Mouse (Mus musculus) hindbrain, embryonic 12.5 days (tissue): ENCODE measurements at regions not wholly inside any gene's neighbourhood (a gene's known extent, or its start where the extent isn't known, plus 50 kb on each side); places are given as distances from the start of the nearest gene placed in this dataset.

Source experiments
- ATAC-seq: fragments of 200-750 bp; cut with Nextera tagmentation; 2 replicates; pipeline ENCODE4 v1.8.0; 2017; ENCODE audit warnings: moderate TSS enrichment; ENCODE audit not compliant: low FRiP score
- H3K27ac ChIP-seq: fragments of 300-500 bp; sonication (generic); 2 replicates; pipeline ENCODE4 v1.5.1; 2016; ENCODE audit warnings: mild to moderate bottlenecking
- H3K27me3 ChIP-seq: fragments of 300-500 bp; sonication (generic); 2 replicates; pipeline ENCODE4 v1.6.1; 2016; ENCODE audit warnings: mild to moderate bottlenecking
- H3K36me3 ChIP-seq: fragments of 300-500 bp; sonication (generic); 2 replicates; pipeline ENCODE4 v1.6.1; 2016; ENCODE audit warnings: mild to moderate bottlenecking
- H3K4me1 ChIP-seq: fragments of 300-500 bp; sonication (generic); 2 replicates; pipeline ENCODE4 v1.6.1; 2016
- H3K4me2 ChIP-seq: fragments of 300-500 bp; sonication (generic); replicated peaks from 2 replicates; pipeline ENCODE4 v1.6.1; 2016; ENCODE audit warnings: mild to moderate bottlenecking
- H3K4me3 ChIP-seq: fragments of 300-500 bp; sonication (generic); 2 replicates; pipeline ENCODE4 v1.5.1; 2016; ENCODE audit warnings: mild to moderate bottlenecking
- H3K9ac ChIP-seq: fragments of 300-500 bp; sonication (generic); 2 replicates; pipeline ENCODE4 v1.6.1; 2016; ENCODE audit warnings: mild to moderate bottlenecking, moderate library complexity
- H3K9me3 ChIP-seq: fragments of 300-500 bp; sonication (generic); replicated peaks from 2 replicates; pipeline ENCODE4 v1.6.1; 2016; ENCODE audit warnings: mild to moderate bottlenecking
- WGBS: fragments of 180-500 bp; shearing (Covaris S2); methylation state at CpG from one replicate; pipeline ENCODE4 v1.1.7; 2016; 5-methylcytosine and 5-hydroxymethylcytosine counted together

DNA sequence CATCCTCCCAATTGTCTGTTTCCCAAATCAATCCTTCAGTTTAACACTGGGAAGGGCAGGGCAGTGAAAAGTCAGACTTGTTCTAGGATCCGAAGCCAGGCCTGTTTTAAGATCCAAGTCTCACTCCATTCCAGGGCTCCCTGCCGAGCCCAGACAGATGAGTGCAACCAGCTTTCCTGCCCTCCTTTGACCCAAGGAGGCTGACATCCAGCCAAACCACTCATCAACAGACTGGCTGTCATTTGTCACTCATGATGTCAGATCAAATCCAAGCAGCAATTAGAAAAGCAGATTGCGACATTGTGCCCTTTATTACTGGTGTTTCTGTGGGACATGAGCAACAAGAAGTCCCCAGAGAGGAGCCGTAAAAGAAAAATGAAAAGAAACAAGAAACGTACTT lies 417.9 kb upstream of the Zfp703 start:
- ATAC-seq: no peak
- H3K36me3 ChIP-seq: no peaks in the 10 kb centered on the region
- H3K4me3 ChIP-seq: no peak overlapping the region
- H3K9me3 ChIP-seq: no peaks in the 10 kb centered on the region
- 57% methylated on average over 5 of the region's 5 CpGs for WGBS
- no peak overlapping the region for H3K4me2 ChIP-seq
- peaks cover 7% of the 10 kb centered on the region; the same call in 1 of the 2 replicates for H3K4me1 ChIP-seq
- no peak overlapping the region for H3K9ac ChIP-seq
- H3K27me3 ChIP-seq: no peaks in the 10 kb centered on the region
- no peak overlapping the region for H3K27ac ChIP-seq

DNA sequence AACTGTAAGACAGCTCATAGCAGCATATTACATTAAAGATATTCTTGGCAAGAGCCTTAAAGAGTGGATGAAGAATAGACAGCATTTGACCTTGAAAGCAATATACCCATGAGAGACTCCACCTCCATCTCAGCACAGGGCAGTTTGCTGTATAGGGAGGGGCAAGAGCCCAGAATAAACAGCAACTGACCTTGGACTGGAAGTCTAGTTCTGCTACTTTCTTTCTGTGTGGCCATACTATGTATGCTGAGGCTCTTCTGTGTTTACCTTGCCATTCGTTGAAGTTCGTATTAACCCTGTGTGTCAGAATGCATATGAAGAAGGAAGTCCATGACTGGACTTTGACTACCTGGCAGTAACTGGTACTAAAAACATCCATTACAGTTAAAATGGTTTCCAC lies 414.0 kb upstream of the Zfp703 start:
- H3K36me3 ChIP-seq: no peaks in the 10 kb centered on the region
- no peak overlapping the region for H3K27ac ChIP-seq
- no peak for ATAC-seq
- H3K4me3 ChIP-seq: no peak overlapping the region
- H3K9me3 ChIP-seq: no peaks in the 10 kb centered on the region
- no peak overlapping the region for H3K4me2 ChIP-seq
- peaks cover 8% of the 10 kb centered on the region; the same call in 1 of the 2 replicates for H3K4me1 ChIP-seq
- no peak overlapping the region for H3K9ac ChIP-seq
- H3K27me3 ChIP-seq: no peaks in the 10 kb centered on the region
- WGBS: 87% methylated on average over 2 of the region's 2 CpGs

DNA sequence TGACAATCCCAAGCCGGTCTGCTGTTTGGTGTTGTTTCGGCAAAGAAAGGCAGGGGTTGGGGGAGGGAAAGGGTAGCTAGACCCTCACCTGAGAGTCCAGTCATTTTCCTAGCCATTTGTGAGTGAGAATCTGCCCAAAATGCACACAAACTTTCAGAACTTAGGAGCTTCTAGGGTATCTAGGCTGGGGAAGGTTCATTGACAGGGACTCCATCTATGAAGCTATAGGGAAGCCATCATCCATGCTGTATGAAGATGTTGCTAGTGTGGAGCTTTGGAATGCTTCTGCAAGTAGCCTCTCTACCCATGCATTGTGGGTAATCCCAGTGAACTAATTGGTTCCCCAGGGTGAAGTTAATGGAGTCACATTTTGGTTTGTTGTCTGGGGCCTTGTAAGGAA lies 412.9 kb upstream of the Zfp703 start:
- Histone ChIP-seq H3K27ac (no peak overlapping the region), H3K4me2 (no peak overlapping the region), H3K9me3 (no peaks in the 10 kb centered on the region), H3K4me1 (peaks cover 10% of the 10 kb centered on the region; the same call in 1 of the 2 replicates), H3K4me3 (no peak overlapping the region), H3K27me3 (no peaks in the 10 kb centered on the region), H3K9ac (no peak overlapping the region), H3K36me3 (no peaks in the 10 kb centered on the region)
- WGBS: 98% methylated on average over 2 of the region's 2 CpGs
- no peak for ATAC-seq

- H3K9ac ChIP-seq: no peak overlapping the region
- WGBS: 72% methylated on average over 15 of the region's 15 CpGs
- no peak for ATAC-seq
- H3K27ac ChIP-seq: no peak overlapping the region
- no peaks in the 10 kb centered on the region for H3K27me3 ChIP-seq
- no peaks in the 10 kb centered on the region for H3K36me3 ChIP-seq
- H3K4me3 ChIP-seq: no peak overlapping the region
- H3K4me2 ChIP-seq: no peak overlapping the region
- H3K4me1 ChIP-seq: peaks cover 3% of the 10 kb centered on the region; the same call in 1 of the 2 replicates
- 0 out of 2 replicates have a peak, but pooled peaks cover 4% of the 10 kb centered on the region for H3K9me3 ChIP-seq
Observed at GRCm38 (mm10) chr8:26568423-26569060, 408.6 kb upstream of the Zfp703 start.

- no peaks in the 10 kb centered on the region for H3K9me3 ChIP-seq
- peaks cover 3% of the 10 kb centered on the region; the same call in 1 of the 2 replicates for H3K4me1 ChIP-seq
- no peak overlapping the region for H3K4me2 ChIP-seq
- H3K27ac ChIP-seq: no peak overlapping the region
- WGBS: 72% methylated on average over 1 of the region's 1 CpGs
- H3K4me3 ChIP-seq: no peak overlapping the region
- H3K27me3 ChIP-seq: no peaks in the 10 kb centered on the region
- no peak for ATAC-seq
- no peaks in the 10 kb centered on the region for H3K36me3 ChIP-seq
- no peak overlapping the region for H3K9ac ChIP-seq
Observed at GRCm38 (mm10) chr8:26588841-26589240, 388.3 kb upstream of the Zfp703 start.

DNA sequence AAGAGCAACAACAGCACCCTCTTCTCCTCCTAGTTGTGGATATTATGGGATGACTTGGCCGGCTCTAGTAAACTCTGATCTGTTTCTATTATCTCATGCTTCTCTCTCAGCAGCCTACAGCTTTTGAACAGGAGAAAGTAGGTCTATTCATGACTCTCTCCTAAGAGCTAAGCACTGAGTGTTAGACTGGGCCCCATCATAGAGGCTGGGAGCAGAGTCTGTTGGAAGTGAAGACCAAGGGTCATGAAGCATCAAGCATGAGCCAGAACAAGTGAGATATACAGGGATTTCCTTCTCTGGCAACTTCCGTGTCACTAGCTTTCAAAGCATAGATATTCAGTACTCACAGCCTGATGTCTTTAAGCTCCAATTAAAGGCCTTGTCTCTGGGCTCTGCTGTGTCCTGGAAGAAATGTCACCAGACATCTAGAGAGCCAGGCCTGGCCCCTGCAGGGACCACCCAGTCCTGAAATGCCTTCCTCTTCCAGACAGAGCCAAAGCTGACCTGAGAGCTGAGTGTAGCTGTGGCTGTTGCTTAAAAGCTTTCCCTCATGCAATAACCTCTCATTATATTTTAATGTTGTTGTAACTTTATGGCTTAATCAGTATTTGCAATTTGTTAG lies 386.4 kb upstream of the Zfp703 start:
- no peak overlapping the region for H3K4me2 ChIP-seq
- H3K36me3 ChIP-seq: no peaks in the 10 kb centered on the region
- no peak overlapping the region for H3K27ac ChIP-seq
- peaks cover 9% of the 10 kb centered on the region for H3K4me1 ChIP-seq
- ATAC-seq: no peak
- no peaks in the 10 kb centered on the region for H3K27me3 ChIP-seq
- H3K4me3 ChIP-seq: no peak overlapping the region
- H3K9ac ChIP-seq: no peak overlapping the region
- no peaks in the 10 kb centered on the region for H3K9me3 ChIP-seq
- 98% methylated on average over 2 of the region's 2 CpGs for WGBS

DNA sequence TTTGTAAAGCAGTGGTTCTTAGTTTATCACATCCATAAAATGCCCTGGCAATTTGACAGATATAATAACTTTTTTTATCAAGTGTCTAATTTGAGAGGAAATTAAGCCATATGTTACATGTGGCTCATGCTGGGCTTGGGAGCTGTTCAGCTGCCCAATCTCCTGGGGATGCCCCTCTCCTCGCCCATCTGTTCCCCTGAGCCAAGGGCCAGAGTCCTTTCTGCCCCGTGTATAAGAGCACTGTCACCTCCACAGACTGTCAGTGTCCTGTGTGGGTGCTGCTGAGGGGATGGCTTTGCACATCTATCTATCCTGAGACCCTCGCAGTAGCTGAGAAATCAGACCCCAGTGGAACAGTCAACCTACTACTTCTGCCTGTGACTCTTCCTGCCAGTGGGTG lies 385.9 kb upstream of the Zfp703 start:
- Histone ChIP-seq H3K9ac (no peak overlapping the region), H3K4me1 (peaks cover 12% of the 10 kb centered on the region), H3K4me2 (no peak overlapping the region), H3K27ac (no peak overlapping the region), H3K27me3 (no peaks in the 10 kb centered on the region), H3K9me3 (no peaks in the 10 kb centered on the region), H3K4me3 (no peak overlapping the region), H3K36me3 (no peaks in the 10 kb centered on the region)
- 66% methylated on average over 3 of the region's 3 CpGs for WGBS
- no peak for ATAC-seq

DNA sequence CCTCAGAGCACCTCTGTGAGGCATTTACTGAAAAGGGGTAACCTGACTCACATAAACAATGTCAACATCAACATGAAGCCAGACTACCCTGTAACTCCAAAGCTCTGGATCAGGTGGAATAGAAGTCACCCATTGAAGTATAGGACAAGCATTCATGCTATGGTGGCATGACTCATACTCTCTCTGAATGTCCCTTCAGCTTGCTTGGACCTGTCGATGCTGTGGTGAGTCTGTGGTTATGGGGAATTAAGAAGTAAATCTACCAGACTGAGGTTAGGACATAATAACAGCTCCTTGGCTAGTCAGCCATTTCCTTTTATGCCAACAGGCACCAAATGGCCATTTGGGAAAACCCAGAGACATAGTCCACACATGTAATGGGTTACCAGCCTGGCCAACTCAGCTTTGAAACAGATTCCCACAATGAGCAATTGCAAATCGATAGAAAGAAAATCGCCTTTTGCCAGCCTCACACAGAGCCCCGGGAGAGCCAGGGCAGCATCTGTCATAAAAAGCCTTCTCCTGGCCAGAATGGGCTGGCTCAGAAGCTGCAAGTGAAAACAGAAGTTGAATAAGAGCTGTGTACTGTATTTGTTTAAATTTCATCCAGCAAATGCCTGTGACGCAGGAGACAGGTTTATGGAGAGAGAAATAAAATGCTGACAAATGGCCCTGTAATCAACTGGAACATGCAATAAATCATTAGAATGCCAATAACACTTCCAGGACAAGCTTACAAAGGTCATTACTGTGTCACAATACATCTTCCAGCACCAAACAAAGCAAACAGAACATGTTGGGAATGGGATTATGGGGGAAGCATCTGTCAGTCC lies 383.4 kb upstream of the Zfp703 start:
- no peak overlapping the region for H3K4me3 ChIP-seq
- H3K36me3 ChIP-seq: no peaks in the 10 kb centered on the region
- ATAC-seq: no peak
- 63% methylated on average over 5 of the region's 5 CpGs for WGBS
- no peak overlapping the region for H3K4me2 ChIP-seq
- H3K4me1 ChIP-seq: peaks cover 12% of the 10 kb centered on the region
- H3K9me3 ChIP-seq: no peaks in the 10 kb centered on the region
- no peak overlapping the region for H3K9ac ChIP-seq
- peak overlapping the region; percentile 45; the same call in 1 of the 2 replicates for H3K27ac ChIP-seq
- H3K27me3 ChIP-seq: no peaks in the 10 kb centered on the region

- 72% methylated on average over 11 of the region's 11 CpGs for WGBS
- no peak for ATAC-seq
- H3K4me1 ChIP-seq: peaks cover 12% of the 10 kb centered on the region
Observed at GRCm38 (mm10) chr8:26594369-26594920, 382.7 kb upstream of the Zfp703 start.

DNA sequence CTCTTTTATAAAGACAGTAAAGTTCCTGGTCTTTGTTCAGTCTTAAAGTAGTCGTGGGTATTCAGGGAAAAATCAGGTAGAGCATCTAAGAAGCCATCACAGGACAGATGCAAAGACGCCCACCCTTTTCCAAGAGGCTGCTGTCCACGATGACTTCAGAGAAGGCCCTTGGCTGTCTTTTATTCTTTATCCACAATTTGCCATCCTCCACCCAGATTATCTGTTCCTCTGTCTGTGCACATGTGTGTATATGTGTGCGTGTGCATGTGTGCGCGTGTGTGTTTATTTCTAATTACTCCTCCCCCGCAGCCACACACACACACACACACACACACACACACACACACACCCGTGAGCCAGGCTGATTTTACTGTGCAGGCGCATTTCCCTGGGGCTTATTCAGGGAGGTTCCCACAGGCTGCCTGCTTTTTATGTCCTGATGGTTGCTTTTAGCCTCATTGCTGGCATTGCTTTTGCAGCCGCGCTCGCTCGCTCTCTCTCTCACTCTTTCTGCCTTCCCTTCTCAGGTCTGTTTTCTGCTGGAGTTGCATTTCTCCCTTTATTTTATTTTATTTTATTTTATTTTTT lies 381.6 kb upstream of the Zfp703 start:
- Histone ChIP-seq H3K27me3 (no peaks in the 10 kb centered on the region), H3K9ac (no peak overlapping the region), H3K9me3 (no peaks in the 10 kb centered on the region), H3K36me3 (no peaks in the 10 kb centered on the region), H3K27ac (peak overlapping the region; percentile 49; the same call in 1 of the 2 replicates), H3K4me2 (no peak overlapping the region), H3K4me1 (peaks cover 12% of the 10 kb centered on the region), H3K4me3 (no peak overlapping the region)
- WGBS: 77% methylated on average over 13 of the region's 13 CpGs
- no peak for ATAC-seq

More at GRCm38 (mm10) chr8:26594369-26594920, 382.7 kb upstream of the Zfp703 start:
- Histone ChIP-seq H3K4me3 (no peak overlapping the region), H3K27me3 (no peaks in the 10 kb centered on the region), H3K4me2 (no peak overlapping the region), H3K9me3 (no peaks in the 10 kb centered on the region), H3K36me3 (no peaks in the 10 kb centered on the region), H3K9ac (no peak overlapping the region), H3K27ac (no peak overlapping the region)

- Histone ChIP-seq H3K9ac (no peak overlapping the region), H3K9me3 (no peaks in the 10 kb centered on the region), H3K4me1 (peaks cover 12% of the 10 kb centered on the region), H3K27ac (no peak overlapping the region), H3K4me2 (no peak overlapping the region), H3K4me3 (no peak overlapping the region), H3K36me3 (no peaks in the 10 kb centered on the region), H3K27me3 (no peaks in the 10 kb centered on the region)
- ATAC-seq: no peak
- WGBS: 61% methylated on average over 7 of the region's 7 CpGs
Observed at GRCm38 (mm10) chr8:26596665-26597362, 380.3 kb upstream of the Zfp703 start.
